Mouse (Mus musculus): ENCODE data around the gene Lce3a.

DNA sequence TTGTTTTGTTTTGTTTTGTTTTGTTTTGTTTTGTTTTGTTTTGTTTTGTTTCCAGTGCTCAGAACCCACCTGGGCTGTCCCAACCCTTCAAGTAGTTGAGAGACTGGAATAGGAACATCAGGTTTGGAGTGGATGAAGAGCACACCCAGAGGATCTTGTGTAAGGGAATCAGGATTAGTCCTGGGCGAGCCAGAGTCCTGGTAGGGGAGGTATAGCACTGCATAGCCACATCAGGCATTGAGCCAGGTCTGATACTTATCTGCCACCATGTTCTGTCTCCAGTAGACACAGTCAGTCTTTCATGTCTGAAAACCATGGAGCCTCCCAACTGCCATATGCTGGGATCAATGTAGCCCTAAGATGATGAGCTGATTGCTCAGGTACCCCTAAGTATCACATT lies 31.5 kb downstream of the Lce3a start:
- TF ChIP-seq CTCF (IDR thresholded peaks at IDR 0.05) (no peak), EP300 (IDR thresholded peaks at IDR 0.05) (no peak)

Data from lung, postnatal 0 days (tissue).